Mouse (Mus musculus) neural tube, embryonic 12.5 days (tissue): ENCODE data around the gene Cltb. TPM values are rescaled to one million over a fixed set of nuclear protein-coding genes. Genes with fewer than 3 reads are reported as not detected.

ENCODE experiments used
- ATAC-seq: fragments of 200-750 bp; cut with Nextera tagmentation; 2 replicates; pipeline ENCODE4 v1.8.0; 2017; ENCODE audit warnings: low read depth, mild to moderate bottlenecking, moderate TSS enrichment, moderate library complexity; ENCODE audit not compliant: low FRiP score
- H3K27ac ChIP-seq: fragments of 300-500 bp; sonication (generic); 2 replicates; pipeline ENCODE4 v1.5.1; 2016
- H3K27me3 ChIP-seq: fragments of 300-500 bp; sonication (generic); replicated peaks from 2 replicates; pipeline ENCODE4 v1.6.1; 2016; ENCODE audit warnings: mild to moderate bottlenecking
- H3K36me3 ChIP-seq: fragments of 300-500 bp; sonication (generic); 2 replicates; pipeline ENCODE4 v1.6.1; 2016; ENCODE audit warnings: mild to moderate bottlenecking
- H3K4me1 ChIP-seq: fragments of 300-500 bp; sonication (generic); 2 replicates; pipeline ENCODE4 v1.6.1; 2016
- H3K4me2 ChIP-seq: fragments of 300-500 bp; sonication (generic); replicated peaks from 2 replicates; pipeline ENCODE4 v1.6.1; 2016; ENCODE audit warnings: mild to moderate bottlenecking
- H3K4me3 ChIP-seq: fragments of 300-500 bp; sonication (generic); 2 replicates; pipeline ENCODE4 v1.5.1; 2016
- H3K9ac ChIP-seq: fragments of 300-500 bp; sonication (generic); 2 replicates; pipeline ENCODE4 v1.6.1; 2016; ENCODE audit warnings: mild to moderate bottlenecking
- H3K9me3 ChIP-seq: fragments of 300-500 bp; sonication (generic); 2 replicates; pipeline ENCODE4 v1.6.1; 2016; ENCODE audit warnings: mild to moderate bottlenecking
- WGBS: fragments of 180-500 bp; shearing (Covaris S2); methylation state at CpG from one replicate; pipeline ENCODE4 v1.1.7; 2016; 5-methylcytosine and 5-hydroxymethylcytosine counted together
- polyA plus RNA-seq: library from polyadenylated mRNA; unstranded; fragments of >200 nt; fragmentation: Nextera tagmentation; extraction: Ambion mirVana; gene quantifications from 2 replicates; pipeline ENCODE4 v1.2.1, GENCODE M21; 2016

Cltb gene
- polyA plus RNA-seq, 1 experiment from 2014 or later, result 68.9 TPM

DNA sequence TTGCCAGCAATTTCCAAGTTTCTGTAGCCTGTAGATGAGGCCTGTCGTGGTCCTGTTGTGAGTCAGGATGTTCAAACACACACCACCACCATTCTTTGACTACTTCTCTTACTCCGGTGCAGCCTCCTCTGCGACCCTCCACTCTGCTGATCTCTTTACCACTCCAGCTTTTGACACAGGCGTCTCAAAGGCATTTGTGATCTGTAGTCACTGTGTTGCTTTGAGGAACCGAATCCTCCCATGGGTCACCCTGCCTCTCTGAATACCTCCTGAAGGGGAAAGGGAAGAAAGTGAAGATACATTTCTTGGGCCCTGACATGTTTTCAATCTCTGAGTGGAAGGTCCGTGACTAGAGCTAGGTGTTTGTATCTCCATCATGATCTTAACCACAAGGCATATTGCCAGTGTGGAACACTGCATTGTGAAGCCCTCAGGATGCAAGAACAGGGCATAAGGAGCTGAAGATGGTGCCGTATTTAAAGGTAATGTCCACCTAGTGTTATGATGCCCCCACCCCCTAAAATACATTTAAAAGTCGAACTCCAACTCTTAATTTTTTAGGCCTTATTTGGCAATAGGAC lies 19.3 kb downstream of the Cltb start:
- Histone ChIP-seq H3K4me2 (0 out of 2 replicates have a peak overlapping the region, but pooled peaks have one; percentile 76), H3K27ac (no peak overlapping the region), H3K27me3 (no peaks in the 10 kb centered on the region), H3K4me1 (peaks cover 8% of the 10 kb centered on the region), H3K9ac (no peak overlapping the region), H3K4me3 (no peak overlapping the region), H3K36me3 (peaks cover 34% of the 10 kb centered on the region), H3K9me3 (no peaks in the 10 kb centered on the region)
- no peak for ATAC-seq
- WGBS, result 95% methylated on average over 8 of the region's 8 CpGs

DNA sequence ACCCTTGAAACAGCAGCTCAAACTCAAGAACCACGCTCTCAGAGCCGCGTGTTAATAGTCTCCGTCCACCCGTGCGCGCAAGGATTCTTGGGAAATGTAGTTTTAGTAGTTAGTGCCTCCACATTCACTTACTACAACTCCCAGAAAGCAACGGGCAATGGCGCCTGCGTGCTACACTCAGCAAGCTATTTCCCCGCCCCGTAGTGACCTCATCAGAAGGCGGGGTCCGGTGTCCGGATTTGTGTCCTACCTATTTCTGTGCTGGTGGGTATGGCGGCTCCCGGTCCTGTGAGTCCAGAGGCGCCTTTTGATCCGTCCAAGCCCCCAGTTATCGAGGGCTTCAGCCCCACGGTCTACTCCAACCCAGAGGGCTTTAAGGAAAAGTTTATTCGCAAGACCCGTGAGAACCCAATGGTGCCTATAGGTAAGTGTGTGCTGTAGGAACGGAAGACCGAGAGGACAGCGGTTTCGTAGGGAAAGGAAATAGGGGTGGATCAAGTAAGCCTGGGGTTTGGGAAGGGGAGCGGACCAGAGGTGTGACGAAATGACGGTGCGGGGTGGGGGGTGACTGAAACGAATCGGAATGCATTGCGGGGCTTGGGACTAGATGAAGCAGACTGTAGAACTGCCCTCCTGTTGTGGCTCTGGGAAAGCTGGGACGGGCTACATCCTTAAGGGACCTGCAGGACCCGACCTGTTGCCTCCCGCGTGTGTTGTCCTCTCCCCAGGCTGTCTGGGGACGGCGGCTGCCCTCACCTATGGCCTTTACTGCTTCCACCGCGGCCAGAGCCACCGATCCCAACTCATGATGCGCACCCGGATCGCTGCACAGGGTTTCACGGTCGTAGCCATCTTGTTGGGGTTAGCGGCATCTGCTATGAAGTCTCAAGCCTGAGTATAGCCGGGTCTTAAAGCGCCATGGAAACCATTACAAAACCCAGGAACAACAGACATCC lies 20.9 kb downstream of the Cltb start, which contains the start of the genes Nop16 and Higd2a:
Nop16 (minus strand) TSS at position 95 of the 956 bp plus-strand sequence.
Higd2a (plus strand) TSS at position 212 of the 956 bp plus-strand sequence.
- H3K4me1 ChIP-seq, result peaks cover 8% of the 10 kb centered on the region
- peak within 1 kb of the TSS; percentile 34; the same call in 1 of the 2 replicates for H3K27ac ChIP-seq
- peak within 1 kb of the TSS; percentile 76 for H3K4me2 ChIP-seq
- peaks cover 35% of the 10 kb centered on the region for H3K36me3 ChIP-seq
- no peaks in the 10 kb centered on the region for H3K27me3 ChIP-seq
- H3K9me3 ChIP-seq, result no peaks in the 10 kb centered on the region
- peak within 1 kb of the TSS; percentile 66 for H3K4me3 ChIP-seq
- under 1% methylated on average over 51 of the region's 51 CpGs for WGBS
- H3K9ac ChIP-seq, result peak within 1 kb of the TSS; percentile 74
- ATAC-seq, result peak; percentile 98

DNA sequence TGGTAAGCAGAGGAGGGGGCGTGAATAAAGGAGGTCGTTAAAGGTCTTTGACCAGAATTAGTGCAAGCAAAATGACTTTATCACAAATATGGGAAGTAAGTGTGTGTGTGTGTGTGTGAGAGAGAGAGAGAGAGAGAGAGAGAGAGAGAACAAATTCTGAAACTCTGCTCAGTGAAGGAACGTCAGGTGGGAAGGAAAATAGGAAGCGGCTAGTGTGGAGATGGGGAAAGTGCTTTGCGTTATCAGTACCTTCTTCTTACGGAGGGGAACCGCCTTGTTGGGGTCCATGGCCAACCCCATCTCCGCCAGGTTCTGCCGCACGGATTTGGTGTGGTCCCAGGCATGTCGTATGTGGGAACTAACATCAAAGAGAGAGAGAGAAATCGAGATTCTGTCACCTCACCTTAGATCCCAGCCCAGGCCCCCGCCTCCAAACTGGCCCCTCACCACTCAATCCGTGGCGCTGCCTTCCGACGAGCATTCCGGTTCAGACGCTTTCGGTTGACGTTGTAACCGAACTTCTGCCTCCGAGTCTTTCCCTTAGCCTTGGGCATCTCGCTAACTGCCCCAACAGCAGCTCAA lies 21.6 kb downstream of the Cltb start:
- 2% methylated on average over 24 of the region's 24 CpGs for WGBS
- Histone ChIP-seq H3K4me3 (peak overlapping the region; percentile 66), H3K4me1 (peaks cover 8% of the 10 kb centered on the region), H3K4me2 (peak overlapping the region; percentile 76), H3K27me3 (no peaks in the 10 kb centered on the region), H3K27ac (no peak overlapping the region), H3K36me3 (peaks cover 38% of the 10 kb centered on the region), H3K9ac (peak overlapping the region; percentile 74), H3K9me3 (no peaks in the 10 kb centered on the region)
- peak; percentile 48 for ATAC-seq

GRCm38 (mm10) chr13:54585831-54586230 lies 25.3 kb downstream of the Cltb start:
- no peak for ATAC-seq
- Histone ChIP-seq H3K27me3 (no peaks in the 10 kb centered on the region), H3K9me3 (no peaks in the 10 kb centered on the region), H3K27ac (no peak overlapping the region), H3K9ac (no peak overlapping the region), H3K4me3 (no peak overlapping the region), H3K4me2 (no peak overlapping the region), H3K4me1 (peaks cover 4% of the 10 kb centered on the region; the same call in 1 of the 2 replicates), H3K36me3 (peaks cover 67% of the 10 kb centered on the region)
- 94% methylated on average over 11 of the region's 11 CpGs for WGBS

- no peak for ATAC-seq
- 0 out of 2 replicates have a peak, but pooled peaks cover 3% of the 10 kb centered on the region for H3K4me1 ChIP-seq
- no peak overlapping the region for H3K27ac ChIP-seq
- WGBS, result 89% methylated on average over 5 of the region's 5 CpGs
- peaks cover 84% of the 10 kb centered on the region for H3K36me3 ChIP-seq
- no peak overlapping the region for H3K4me2 ChIP-seq
- no peak overlapping the region for H3K9ac ChIP-seq
- no peaks in the 10 kb centered on the region for H3K27me3 ChIP-seq
- H3K4me3 ChIP-seq, result no peak overlapping the region
- no peaks in the 10 kb centered on the region for H3K9me3 ChIP-seq
Observed at GRCm38 (mm10) chr13:54582860-54583259, 28.3 kb downstream of the Cltb start.

DNA sequence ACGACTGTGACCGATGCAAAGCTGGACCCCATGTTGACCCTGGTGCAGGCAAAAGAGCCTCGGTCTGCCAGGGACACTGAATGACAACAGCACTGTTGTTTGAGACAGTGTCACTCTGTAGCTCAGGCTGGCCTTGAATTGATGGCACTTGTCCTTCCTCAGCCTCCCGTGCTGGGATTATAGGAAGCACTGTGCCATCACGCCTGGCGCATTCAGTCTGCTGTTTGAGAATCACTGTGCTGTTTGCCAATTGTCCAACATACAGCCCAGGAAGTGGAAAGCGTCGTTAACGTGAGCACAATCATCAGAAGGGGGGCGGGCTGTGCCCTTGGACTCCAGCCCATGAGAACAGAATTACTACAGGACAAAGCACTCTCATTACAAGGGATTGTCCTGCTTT lies 29.0 kb downstream of the Cltb start:
- Histone ChIP-seq H3K9ac (no peak overlapping the region), H3K4me1 (0 out of 2 replicates have a peak, but pooled peaks cover 3% of the 10 kb centered on the region), H3K27me3 (no peaks in the 10 kb centered on the region), H3K4me3 (no peak overlapping the region), H3K36me3 (peaks cover 83% of the 10 kb centered on the region), H3K9me3 (no peaks in the 10 kb centered on the region), H3K27ac (no peak overlapping the region), H3K4me2 (no peak overlapping the region)
- WGBS, result 78% methylated on average over 10 of the region's 10 CpGs
- ATAC-seq, result no peak

GRCm38 (mm10) chr13:54581385-54581784 lies 29.8 kb downstream of the Cltb start:
- Histone ChIP-seq H3K4me3 (no peak overlapping the region), H3K4me1 (peaks cover 8% of the 10 kb centered on the region; the same call in 1 of the 2 replicates), H3K9me3 (no peaks in the 10 kb centered on the region), H3K9ac (no peak overlapping the region), H3K27me3 (no peaks in the 10 kb centered on the region), H3K27ac (no peak overlapping the region), H3K4me2 (no peak overlapping the region), H3K36me3 (peaks cover 84% of the 10 kb centered on the region)
- ATAC-seq, result no peak
- WGBS, result 83% methylated on average over 2 of the region's 2 CpGs

- Histone ChIP-seq H3K4me1 (peaks cover 24% of the 10 kb centered on the region), H3K9me3 (no peaks in the 10 kb centered on the region), H3K4me2 (no peak overlapping the region), H3K36me3 (peaks cover 51% of the 10 kb centered on the region), H3K27me3 (no peaks in the 10 kb centered on the region), H3K27ac (no peak overlapping the region), H3K4me3 (no peak overlapping the region), H3K9ac (no peak overlapping the region)
- ATAC-seq, result no peak
- WGBS, result 81% methylated on average over 21 of the region's 21 CpGs
Observed at GRCm38 (mm10) chr13:54577652-54578507, 33.3 kb downstream of the Cltb start.

- H3K27me3 ChIP-seq, result 0 out of 2 replicates have a peak, but pooled peaks cover 3% of the 10 kb centered on the region
- 4% methylated on average over 19 of the region's 19 CpGs for WGBS
- H3K4me1 ChIP-seq, result peaks cover 24% of the 10 kb centered on the region
- ATAC-seq, result 0 out of 2 replicates have a peak, but pooled peaks have one; percentile 48
- no peaks in the 10 kb centered on the region for H3K9me3 ChIP-seq
- peak overlapping the region; percentile 94 for H3K4me2 ChIP-seq
- H3K9ac ChIP-seq, result peak overlapping the region; percentile 88
- no peak overlapping the region for H3K27ac ChIP-seq
- peak overlapping the region; percentile 87 for H3K4me3 ChIP-seq
- H3K36me3 ChIP-seq, result peaks cover 28% of the 10 kb centered on the region
Observed at GRCm38 (mm10) chr13:54575489-54575888, 35.7 kb downstream of the Cltb start.

- under 1% methylated on average over 55 of the region's 55 CpGs for WGBS
- 0 out of 2 replicates have a peak, but pooled peaks cover 3% of the 10 kb centered on the region for H3K27me3 ChIP-seq
- H3K4me1 ChIP-seq, result peaks cover 24% of the 10 kb centered on the region
- H3K4me3 ChIP-seq, result peak within 1 kb of the TSS; percentile 87
- H3K9me3 ChIP-seq, result no peaks in the 10 kb centered on the region
- H3K27ac ChIP-seq, result 0 out of 2 replicates have a peak within 1 kb of the TSS, but pooled peaks have one; percentile 27
- ATAC-seq, result peak; percentile 93
- peaks cover 26% of the 10 kb centered on the region for H3K36me3 ChIP-seq
- H3K9ac ChIP-seq, result peak within 1 kb of the TSS; percentile 88
- peak within 1 kb of the TSS; percentile 94 for H3K4me2 ChIP-seq
Observed at GRCm38 (mm10) chr13:54574854-54575481, 36.2 kb downstream of the Cltb start, which contains the start of gene Arl10. Gene Arl10 (plus strand): TSS chr13:54575015.

GRCm38 (mm10) chr13:54572621-54573020 lies 38.5 kb downstream of the Cltb start:
- ATAC-seq, result no peak
- 0 out of 2 replicates have a peak, but pooled peaks cover 3% of the 10 kb centered on the region for H3K27me3 ChIP-seq
- H3K4me3 ChIP-seq, result no peak overlapping the region
- WGBS, result 88% methylated on average over 4 of the region's 4 CpGs
- no peak overlapping the region for H3K4me2 ChIP-seq
- no peak overlapping the region for H3K27ac ChIP-seq
- H3K36me3 ChIP-seq, result peaks cover 9% of the 10 kb centered on the region
- H3K9ac ChIP-seq, result no peak overlapping the region
- H3K9me3 ChIP-seq, result no peaks in the 10 kb centered on the region
- peaks cover 20% of the 10 kb centered on the region for H3K4me1 ChIP-seq
